Mouse (Mus musculus) spleen, adult 2 months (tissue): Measurements from ENCODE around the gene Rap1gap2. TPM values are rescaled to one million over a fixed set of nuclear protein-coding genes. Genes with fewer than 3 reads are reported as not detected.

Experiments used
- DNase-seq, 2 experiments: peaks; one replicate each; pipeline versions ENCODE4 v3.0.0 to v3.0.0-alpha.2; 2012 to 2021; ENCODE audit warnings: low spot score in 2 of 2, low read depth in 1 of 2
- H3K27ac ChIP-seq: fragments of 200-500 bp; 2 replicates; pipeline ENCODE4 v1.5.1; 2012; ENCODE audit warnings: low read length, inconsistent platforms; ENCODE audit not compliant: insufficient read depth
- H3K27me3 ChIP-seq: fragments of 200-500 bp; 2 replicates; pipeline ENCODE4 v1.6.1; 2012; ENCODE audit warnings: mild to moderate bottlenecking, moderate library complexity, low read length, inconsistent platforms; ENCODE audit not compliant: control insufficient read depth, insufficient read depth
- H3K36me3 ChIP-seq: fragments of 200-500 bp; 2 replicates; pipeline ENCODE4 v1.6.1; 2012; ENCODE audit warnings: mild to moderate bottlenecking, low read length, inconsistent platforms; ENCODE audit not compliant: control insufficient read depth, insufficient read depth
- H3K4me1 ChIP-seq: fragments of 200-500 bp; 2 replicates; pipeline ENCODE4 v1.6.1; 2011; ENCODE audit warnings: inconsistent platforms; ENCODE audit not compliant: control insufficient read depth, insufficient read depth, insufficient read length
- H3K4me3 ChIP-seq: fragments of 200-500 bp; 2 replicates; pipeline ENCODE4 v1.5.1; 2011; ENCODE audit warnings: mild to moderate bottlenecking, inconsistent platforms; ENCODE audit not compliant: insufficient read depth, insufficient read length; ENCODE audit errors: extremely low read depth
- CTCF ChIP-seq: fragments of 200-500 bp; IDR thresholded peaks from 2 replicates; pipeline ENCODE4 v1.5.1; 2011; ENCODE audit warnings: mild to moderate bottlenecking, inconsistent platforms; ENCODE audit not compliant: insufficient read depth, insufficient read length, insufficient replicate concordance; ENCODE audit errors: extremely low read depth
- POLR2A ChIP-seq: fragments of 200-500 bp; IDR thresholded peaks from 2 replicates; pipeline ENCODE4 v1.6.1; 2011; ENCODE audit warnings: low read depth, low read length, inconsistent platforms
- WGBS: fragments of 180-500 bp; shearing (Covaris S2); methylation state at CpG from one replicate; pipeline ENCODE4 v1.1.7; 2018; 5-methylcytosine and 5-hydroxymethylcytosine counted together
- polyA plus RNA-seq: library from polyadenylated mRNA; depleted of rRNA; stranded (reverse); fragments of >200 nt; gene quantifications from 2 replicates; pipeline ENCODE4 v1.2.3, GENCODE M21; 2012

Gene Rap1gap2
- polyA plus RNA-seq, 1 experiment, result 11.3 TPM

DNA sequence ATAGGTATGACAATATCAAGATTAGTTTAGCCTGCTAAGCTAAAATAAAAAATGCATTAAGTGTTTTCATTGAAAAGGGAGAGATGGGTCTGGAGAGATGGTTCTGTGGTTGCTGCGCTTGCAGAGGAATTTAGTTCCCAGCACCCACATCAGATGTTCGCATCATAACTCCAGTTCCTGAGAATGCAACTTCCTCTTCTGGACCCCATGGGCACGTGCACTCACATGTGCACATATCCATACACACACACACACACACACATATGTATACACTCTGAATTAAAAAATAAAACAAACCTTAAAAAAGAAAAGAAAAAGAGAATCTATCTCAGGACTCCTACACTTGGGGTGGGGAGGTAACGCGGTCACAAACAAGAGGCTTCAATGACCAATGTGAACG is 188.7 kb downstream of the Rap1gap2 start:
- TF ChIP-seq CTCF (no peak), POLR2A (no peak)
- H3K27ac ChIP-seq, result no peak overlapping the region
- 78% methylated on average over 6 of the region's 6 CpGs for WGBS
- H3K4me1 ChIP-seq, result no peaks in the 10 kb centered on the region
- no peak for DNase-seq
- H3K36me3 ChIP-seq, result no peaks in the 10 kb centered on the region
- H3K27me3 ChIP-seq, result no peaks in the 10 kb centered on the region
- no peak overlapping the region for H3K4me3 ChIP-seq

DNA sequence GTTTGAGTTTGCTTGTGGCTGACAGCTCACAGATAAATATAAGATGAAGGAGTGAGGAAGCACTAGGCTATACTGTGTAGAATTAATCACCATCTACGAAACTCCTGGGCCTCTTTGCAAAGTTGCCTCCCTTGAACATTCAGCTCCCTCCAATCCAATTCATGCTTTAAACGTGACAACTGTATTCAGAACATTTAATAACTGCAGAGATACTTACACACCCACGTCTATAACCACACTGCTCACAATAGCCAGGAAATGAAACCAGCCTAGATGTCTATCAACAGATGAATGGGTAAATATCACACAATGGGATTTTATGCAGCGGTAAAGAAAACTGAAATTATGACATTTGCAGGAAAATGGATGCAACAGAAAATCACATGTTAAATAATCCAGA is 189.6 kb downstream of the Rap1gap2 start:
- no peaks in the 10 kb centered on the region for H3K4me1 ChIP-seq
- H3K27ac ChIP-seq, result no peak overlapping the region
- TF ChIP-seq CTCF, result no peak
- TF ChIP-seq POLR2A, result no peak
- H3K36me3 ChIP-seq, result no peaks in the 10 kb centered on the region
- no peak overlapping the region for H3K4me3 ChIP-seq
- no peak for DNase-seq
- WGBS, result 59% methylated on average over 4 of the region's 4 CpGs
- no peaks in the 10 kb centered on the region for H3K27me3 ChIP-seq

DNA sequence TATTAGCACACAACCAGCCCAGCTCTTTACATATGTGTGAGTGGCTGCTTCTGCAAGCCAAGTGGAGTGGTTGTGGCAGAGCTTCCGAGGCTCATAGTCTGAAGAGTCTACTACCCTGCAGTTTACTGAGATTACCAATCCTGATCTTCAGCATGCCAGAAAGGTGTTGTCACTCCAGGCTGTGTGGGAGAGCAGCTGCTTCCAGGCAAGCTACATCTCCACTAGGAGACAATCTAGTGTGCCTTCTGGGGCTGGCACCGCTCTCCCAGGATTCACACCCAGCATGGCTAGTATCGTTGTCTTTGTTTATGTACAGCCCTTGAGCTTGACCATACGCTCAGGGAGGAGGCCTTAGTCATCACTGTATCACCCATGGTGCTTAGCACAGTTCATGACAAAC is 191.1 kb downstream of the Rap1gap2 start:
- Histone ChIP-seq H3K4me3 (no peak overlapping the region), H3K4me1 (no peaks in the 10 kb centered on the region), H3K27me3 (no peaks in the 10 kb centered on the region), H3K36me3 (no peaks in the 10 kb centered on the region), H3K27ac (no peak overlapping the region)
- TF ChIP-seq CTCF (no peak), POLR2A (no peak)
- WGBS, result 87% methylated on average over 4 of the region's 4 CpGs
- no peak for DNase-seq

DNA sequence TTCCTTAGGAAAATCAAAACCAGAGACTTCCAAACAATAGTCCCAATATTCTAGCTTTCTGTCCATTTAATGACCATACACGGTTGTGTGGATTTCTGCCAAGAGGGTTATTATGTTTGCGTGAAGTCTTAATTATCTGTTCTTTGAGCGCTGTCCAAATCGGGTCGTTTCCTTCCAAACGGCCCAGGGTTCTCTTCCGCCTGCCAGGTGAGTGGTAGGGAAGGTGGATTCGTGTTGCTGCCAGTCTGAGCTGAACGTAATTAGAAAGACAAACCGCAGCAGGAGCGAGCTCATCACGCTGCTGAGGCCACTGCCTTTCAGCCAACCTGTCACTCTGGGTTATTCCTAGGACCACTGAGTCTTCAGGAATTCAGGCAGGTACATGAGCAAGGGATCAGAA is 195.0 kb downstream of the Rap1gap2 start:
- Histone ChIP-seq H3K27me3 (no peaks in the 10 kb centered on the region), H3K36me3 (no peaks in the 10 kb centered on the region), H3K4me1 (no peaks in the 10 kb centered on the region), H3K4me3 (no peak overlapping the region), H3K27ac (no peak overlapping the region)
- no peak for TF ChIP-seq CTCF
- no peak for TF ChIP-seq POLR2A
- WGBS, result 94% methylated on average over 12 of the region's 12 CpGs
- DNase-seq, result no peak

DNA sequence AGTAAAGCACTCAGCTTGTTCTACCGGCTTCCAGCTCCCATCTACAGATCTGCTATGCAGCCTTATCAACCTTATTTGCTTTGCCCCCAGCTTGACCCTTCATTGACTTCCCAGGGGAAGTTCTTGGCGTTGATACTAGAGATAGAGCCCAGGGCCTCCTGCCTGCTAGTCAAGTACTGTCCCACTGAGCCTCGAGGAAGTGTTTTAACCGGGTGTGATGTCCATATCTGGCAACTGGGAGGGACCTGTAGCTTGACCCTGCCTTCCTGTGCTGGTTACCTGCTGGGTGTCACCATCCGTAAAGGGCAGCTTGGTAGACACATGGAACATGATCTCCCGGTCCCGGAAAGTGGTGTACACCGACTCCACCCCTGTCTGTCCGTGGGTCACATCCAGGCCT is 196.6 kb downstream of the Rap1gap2 start:
- Histone ChIP-seq H3K27me3 (no peaks in the 10 kb centered on the region), H3K27ac (no peak overlapping the region), H3K4me3 (no peak overlapping the region), H3K4me1 (no peaks in the 10 kb centered on the region), H3K36me3 (no peaks in the 10 kb centered on the region)
- DNase-seq, result no peak
- 78% methylated on average over 9 of the region's 9 CpGs for WGBS
- TF ChIP-seq CTCF (no peak), POLR2A (no peak)

DNA sequence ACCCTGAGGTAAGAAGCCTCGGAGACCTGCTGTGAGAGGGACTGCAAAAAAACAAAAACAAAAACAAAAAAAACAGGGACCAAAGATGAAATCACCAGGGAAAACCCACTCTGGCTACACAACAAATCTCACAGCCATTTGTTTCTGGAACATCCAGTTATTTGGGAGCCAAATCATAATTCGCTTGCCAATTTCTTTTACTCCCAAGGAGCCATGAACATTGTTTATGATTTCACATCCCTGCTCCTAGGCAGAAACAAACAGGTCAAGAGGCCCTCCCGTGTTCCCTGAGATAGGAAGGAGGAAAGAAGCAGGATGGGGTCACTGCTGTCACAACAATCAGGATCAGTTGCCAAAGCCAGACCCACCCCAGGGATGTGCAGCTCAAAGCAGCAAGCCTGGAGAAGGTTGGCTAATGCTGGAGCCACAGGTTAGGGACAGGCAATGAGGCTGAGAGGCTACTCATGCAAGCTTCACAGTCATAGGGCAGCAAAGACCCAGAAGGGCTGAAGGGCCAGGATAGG is 197.2 kb downstream of the Rap1gap2 start:
- WGBS, result 90% methylated on average over 3 of the region's 3 CpGs
- no peak for DNase-seq
- TF ChIP-seq POLR2A, result no peak
- TF ChIP-seq CTCF, result no peak
- Histone ChIP-seq H3K27me3 (no peaks in the 10 kb centered on the region), H3K27ac (no peak overlapping the region), H3K4me3 (no peak overlapping the region), H3K4me1 (no peaks in the 10 kb centered on the region), H3K36me3 (no peaks in the 10 kb centered on the region)

DNA sequence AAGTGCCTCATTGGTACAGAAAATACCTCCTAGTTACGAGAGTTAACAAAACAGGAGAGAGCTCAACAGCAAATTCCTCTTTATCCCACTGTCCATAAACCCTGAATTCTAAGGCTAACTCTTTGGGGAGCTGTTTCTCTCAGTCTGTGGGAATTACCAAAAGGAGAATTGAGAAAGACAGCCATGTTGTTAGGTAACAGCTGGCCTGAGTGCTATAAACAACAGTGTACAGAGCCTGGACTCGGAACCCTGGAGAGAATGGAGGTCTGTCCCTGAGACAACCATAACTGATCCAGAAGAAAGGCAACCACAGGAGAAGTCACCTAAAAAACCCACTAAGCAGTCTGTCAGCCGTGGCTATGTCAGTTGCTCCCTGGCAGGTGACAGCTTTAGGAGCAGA is 198.3 kb downstream of the Rap1gap2 start:
- Histone ChIP-seq H3K36me3 (no peaks in the 10 kb centered on the region), H3K4me3 (no peak overlapping the region), H3K27ac (no peak overlapping the region), H3K4me1 (no peaks in the 10 kb centered on the region), H3K27me3 (no peaks in the 10 kb centered on the region)
- DNase-seq, result no peak
- WGBS, result 73% methylated on average over 3 of the region's 3 CpGs
- TF ChIP-seq CTCF (no peak), POLR2A (no peak)
